Mouse (Mus musculus) liver, adult 2 months (tissue): ENCODE measurements around the gene Gbp2b. TPM values are rescaled to one million over a fixed set of nuclear protein-coding genes. Genes with fewer than 3 reads are reported as not detected.

Experiments
- DNase-seq: peaks from one replicate; pipeline ENCODE4 v3.0.0-alpha.2; 2011; ENCODE audit warnings: low read depth, low spot score; ENCODE audit errors: extremely low read depth
- H3K27ac ChIP-seq: fragments of 200-500 bp; replicated peaks from 2 replicates; pipeline ENCODE4 v1.5.1; 2012; ENCODE audit warnings: low read depth, mild to moderate bottlenecking, control low read depth, inconsistent platforms, low read length; ENCODE audit not compliant: insufficient read depth
- H3K27me3 ChIP-seq: fragments of 200-500 bp; 2 replicates; pipeline ENCODE4 v1.6.1; 2012; ENCODE audit warnings: mild to moderate bottlenecking, moderate library complexity, low read length, inconsistent platforms; ENCODE audit not compliant: control insufficient read depth, insufficient read depth
- H3K36me3 ChIP-seq: fragments of 200-500 bp; 2 replicates; pipeline ENCODE4 v1.6.1; 2012; ENCODE audit warnings: low read length, inconsistent platforms; ENCODE audit not compliant: control insufficient read depth, insufficient read depth
- H3K4me1 ChIP-seq: fragments of 200-500 bp; 2 replicates; pipeline ENCODE4 v1.6.1; 2011; ENCODE audit warnings: low read length; ENCODE audit not compliant: control insufficient read depth, insufficient read depth
- H3K4me3 ChIP-seq: fragments of 200-500 bp; 2 replicates; pipeline ENCODE4 v1.5.1; 2011; ENCODE audit warnings: low read depth, mild to moderate bottlenecking, control low read depth, low read length, moderate library complexity; ENCODE audit not compliant: insufficient read depth
- H3K79me2 ChIP-seq: fragments of 200-500 bp; 2 replicates; pipeline ENCODE4 v1.6.1; 2012; ENCODE audit warnings: inconsistent platforms, mild to moderate bottlenecking, low read length, moderate library complexity; ENCODE audit not compliant: control insufficient read depth, insufficient read depth
- H3K9ac ChIP-seq: fragments of 200-500 bp; 2 replicates; pipeline ENCODE4 v1.6.1; 2012; ENCODE audit warnings: low read depth, mild to moderate bottlenecking, control low read depth, inconsistent platforms, low read length
- CTCF ChIP-seq: fragments of 200-500 bp; IDR thresholded peaks from 2 replicates; pipeline ENCODE4 v1.5.1; 2011; ENCODE audit warnings: low read depth, low read length, control low read depth
- POLR2A ChIP-seq: fragments of 200-500 bp; IDR thresholded peaks from 2 replicates; pipeline ENCODE4 v1.6.1; 2011; ENCODE audit warnings: low read length, control low read depth; ENCODE audit not compliant: insufficient read depth; ENCODE audit errors: extremely low read depth
- WGBS: fragments of 180-500 bp; shearing (Covaris S2); methylation state at CpG from one replicate; pipeline ENCODE4 v1.1.7; 2018; 5-methylcytosine and 5-hydroxymethylcytosine counted together
- polyA plus RNA-seq: library from polyadenylated mRNA; depleted of rRNA; stranded (reverse); fragments of >200 nt; gene quantifications from 2 replicates; pipeline ENCODE4 v1.2.3, GENCODE M21; 2012
- total RNA-seq: library from RNA; depleted of rRNA; stranded (reverse); fragments of >200 nt; gene quantifications from 2 replicates; pipeline ENCODE4 v1.2.3, GENCODE M21; 2014

Gene Gbp2b
- total and polyA plus RNA-seq, 2 experiments: 0.72 to 4.1 TPM

DNA sequence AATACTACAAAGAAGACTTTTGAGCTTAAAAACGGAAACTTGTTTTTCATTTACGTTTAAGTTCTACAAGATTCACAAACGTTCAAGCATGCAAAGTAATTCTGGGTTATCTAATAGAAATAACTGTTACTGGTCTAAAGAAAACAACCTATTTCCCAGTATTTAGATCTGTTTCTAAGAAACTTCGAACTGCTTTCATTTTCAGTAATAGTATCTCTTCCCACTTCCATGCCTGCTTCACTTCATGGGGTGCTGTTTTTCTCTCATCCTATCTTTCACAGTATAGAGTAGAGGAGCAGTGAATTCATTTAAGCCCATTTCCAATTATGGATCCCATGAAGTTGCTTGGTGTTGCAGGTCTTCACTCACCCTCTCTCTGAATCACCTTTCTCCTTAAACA is 16.3 kb upstream of the Gbp2b start:
- TF ChIP-seq CTCF (no peak), POLR2A (no peak)
- no peak for DNase-seq
- H3K4me1 ChIP-seq: no peaks in the 10 kb centered on the region
- H3K27me3 ChIP-seq: no peaks in the 10 kb centered on the region
- H3K79me2 ChIP-seq: no peaks in the 10 kb centered on the region
- no peak overlapping the region for H3K9ac ChIP-seq
- H3K27ac ChIP-seq: no peak overlapping the region
- no peaks in the 10 kb centered on the region for H3K36me3 ChIP-seq
- WGBS: 82% methylated on average over 4 of the region's 4 CpGs
- no peak overlapping the region for H3K4me3 ChIP-seq

DNA sequence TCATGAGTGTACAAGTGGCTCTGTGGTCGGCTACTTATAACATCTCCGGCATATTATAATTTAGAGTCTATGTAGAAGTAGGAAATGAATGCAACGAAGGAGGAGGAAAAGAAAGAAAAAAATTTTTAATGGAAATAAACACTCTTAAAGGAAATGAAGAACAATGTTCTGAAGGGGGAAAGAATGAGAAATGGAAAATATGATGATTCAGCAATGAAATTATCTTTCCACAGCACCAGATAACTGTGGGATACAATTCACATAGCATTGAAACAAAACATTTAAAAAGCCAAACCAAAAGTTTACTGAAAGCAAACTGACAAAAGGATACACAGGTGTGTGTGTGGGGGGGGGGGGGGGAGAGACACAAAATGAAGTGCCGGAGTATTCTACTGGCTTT is 11.6 kb upstream of the Gbp2b start:
- 86% methylated on average over 4 of the region's 4 CpGs for WGBS
- no peaks in the 10 kb centered on the region for H3K4me1 ChIP-seq
- no peaks in the 10 kb centered on the region for H3K27me3 ChIP-seq
- no peak overlapping the region for H3K9ac ChIP-seq
- no peaks in the 10 kb centered on the region for H3K79me2 ChIP-seq
- TF ChIP-seq POLR2A (no peak), CTCF (no peak)
- no peak overlapping the region for H3K4me3 ChIP-seq
- DNase-seq: no peak
- no peak overlapping the region for H3K27ac ChIP-seq
- H3K36me3 ChIP-seq: no peaks in the 10 kb centered on the region

DNA sequence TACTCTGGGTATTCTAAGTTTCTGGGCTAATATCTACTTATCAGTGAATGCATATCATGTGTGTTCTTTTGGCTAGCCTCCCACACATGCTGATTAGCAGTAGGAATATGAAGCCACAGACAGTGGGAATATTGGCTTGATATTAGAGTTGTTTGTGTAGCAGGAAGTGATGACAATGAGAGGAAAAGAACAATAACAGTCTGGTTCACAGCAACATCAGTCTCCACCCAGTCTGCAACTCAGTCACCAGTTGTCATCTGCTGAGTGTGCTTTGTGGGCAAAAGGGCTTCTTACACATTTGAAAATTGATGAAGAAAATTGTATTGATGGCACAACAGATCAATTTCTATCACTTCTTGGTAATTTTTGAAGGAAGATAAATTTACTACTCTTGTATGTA is 7.3 kb upstream of the Gbp2b start:
- Histone ChIP-seq H3K36me3 (no peaks in the 10 kb centered on the region), H3K27me3 (0 out of 2 replicates have a peak, but pooled peaks cover 2% of the 10 kb centered on the region), H3K4me3 (no peak overlapping the region), H3K27ac (no peak overlapping the region), H3K79me2 (no peaks in the 10 kb centered on the region), H3K9ac (no peak overlapping the region), H3K4me1 (no peaks in the 10 kb centered on the region; the same call in 1 of the 2 replicates)
- no peak for TF ChIP-seq POLR2A
- no peak for TF ChIP-seq CTCF
- DNase-seq: no peak

DNA sequence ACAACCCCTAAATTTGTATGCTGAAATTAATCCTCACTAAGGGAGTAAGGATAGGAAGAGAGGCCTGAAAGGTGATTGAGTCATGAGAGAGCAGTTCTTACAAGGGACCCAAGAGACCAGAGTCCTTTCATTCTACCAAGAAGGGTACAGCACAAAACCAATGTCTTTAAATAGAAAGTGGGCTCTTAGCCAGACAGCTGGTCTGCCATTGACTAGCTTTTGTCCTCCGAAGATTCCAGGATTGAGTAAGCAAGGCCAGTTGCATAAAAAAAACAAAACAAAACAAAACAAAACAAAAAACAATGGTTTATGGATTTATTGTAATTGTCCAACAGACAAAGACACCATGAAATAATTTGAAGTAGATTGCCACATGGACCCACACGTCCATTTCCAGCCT is 5.8 kb upstream of the Gbp2b start:
- no peak overlapping the region for H3K27ac ChIP-seq
- 70% methylated on average over 2 of the region's 2 CpGs for WGBS
- 0 out of 2 replicates have a peak, but pooled peaks cover 2% of the 10 kb centered on the region for H3K27me3 ChIP-seq
- no peak for DNase-seq
- H3K4me3 ChIP-seq: no peak overlapping the region
- no peak overlapping the region for H3K9ac ChIP-seq
- TF ChIP-seq POLR2A: no peak
- no peak for TF ChIP-seq CTCF
- no peaks in the 10 kb centered on the region; the same call in 1 of the 2 replicates for H3K4me1 ChIP-seq
- no peaks in the 10 kb centered on the region for H3K36me3 ChIP-seq
- H3K79me2 ChIP-seq: no peaks in the 10 kb centered on the region

DNA sequence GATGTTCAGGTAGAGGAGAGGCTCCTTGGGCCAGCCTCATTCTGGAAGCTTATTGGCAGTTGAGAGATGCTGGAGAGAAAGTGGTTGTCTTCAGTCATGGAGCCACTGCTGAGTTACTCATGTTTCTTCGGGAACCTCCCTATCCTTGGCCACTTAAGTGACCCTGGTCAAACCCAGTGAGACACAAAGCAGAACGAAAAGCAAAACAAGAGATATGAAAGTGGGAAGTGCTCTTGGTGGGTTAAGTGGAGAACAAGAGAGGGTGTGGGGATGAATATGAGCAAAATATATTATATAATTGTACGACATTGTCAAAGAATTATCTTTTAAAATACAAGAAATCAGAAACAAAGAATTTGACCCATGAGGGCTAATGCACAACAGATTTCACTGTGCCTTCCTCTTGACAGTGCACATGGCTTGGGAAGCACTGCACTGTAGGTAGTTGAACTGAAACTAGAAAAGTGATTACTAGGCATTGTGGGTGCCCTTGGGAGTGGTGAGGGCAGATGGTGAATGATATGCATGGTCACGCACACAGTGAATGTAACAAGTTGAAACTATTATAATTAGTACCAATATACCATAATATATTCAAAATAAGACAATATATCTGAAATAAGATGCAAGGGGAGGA is 4.1 kb upstream of the Gbp2b start:
- DNase-seq: peak; percentile 39
- H3K27ac ChIP-seq: no peak overlapping the region; the same call in 1 of the 2 replicates
- WGBS: 80% methylated on average over 4 of the region's 4 CpGs
- H3K27me3 ChIP-seq: 0 out of 2 replicates have a peak, but pooled peaks cover 2% of the 10 kb centered on the region
- no peaks in the 10 kb centered on the region for H3K79me2 ChIP-seq
- no peak for TF ChIP-seq POLR2A
- no peaks in the 10 kb centered on the region for H3K36me3 ChIP-seq
- no peak overlapping the region for H3K9ac ChIP-seq
- no peaks in the 10 kb centered on the region; the same call in 1 of the 2 replicates for H3K4me1 ChIP-seq
- H3K4me3 ChIP-seq: no peak overlapping the region

DNA sequence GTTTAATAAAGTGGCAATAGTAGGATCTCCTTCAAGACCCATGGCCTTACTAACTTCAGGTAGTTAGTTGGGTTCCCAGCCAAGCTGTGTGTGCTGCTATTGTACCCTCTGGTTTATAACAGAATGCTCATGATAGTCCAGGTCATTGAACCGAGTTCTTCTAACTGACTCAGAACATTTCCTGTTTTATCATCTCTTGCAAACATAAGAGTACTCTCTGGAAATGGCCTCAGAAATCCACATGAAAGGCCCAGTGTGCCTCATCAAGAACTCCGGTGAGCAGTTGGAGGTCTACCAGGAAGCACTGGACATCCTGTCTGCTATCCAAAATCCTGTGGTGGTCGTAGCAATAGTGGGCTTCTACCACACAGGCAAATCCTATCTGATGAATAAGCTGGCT is 3.3 kb downstream of the Gbp2b start:
- no peak overlapping the region for H3K4me3 ChIP-seq
- TF ChIP-seq POLR2A (no peak), CTCF (no peak)
- H3K79me2 ChIP-seq: no peaks in the 10 kb centered on the region
- 61% methylated on average over 3 of the region's 3 CpGs for WGBS
- H3K27ac ChIP-seq: no peak overlapping the region
- H3K36me3 ChIP-seq: no peaks in the 10 kb centered on the region
- no peaks in the 10 kb centered on the region; the same call in 1 of the 2 replicates for H3K4me1 ChIP-seq
- no peaks in the 10 kb centered on the region for H3K27me3 ChIP-seq
- H3K9ac ChIP-seq: no peak overlapping the region
- DNase-seq: no peak
